Mouse (Mus musculus): ENCODE measurements around the gene Dusp7. TPM values are rescaled to one million over a fixed set of nuclear protein-coding genes. Genes with fewer than 3 reads are reported as not detected.
A peak's percentile ranks its signal among the peaks of the same experiment; 100 is the strongest.

The Dusp7 gene
- total RNA-seq (2021) = 10 to 100 TPM; 54.3 to 54.4 TPM

- DNase-seq = peak; percentile 80
- intact Hi-C loops (cut with DNase I) = loop anchor here (2.0 to 5.0 kb wide), 2 partner anchors 51 kb away; no protein-coding TSS in a partner anchor
These were observed at the start of gene Dusp7 for GRCm38 (mm10) chr9:106368112-106368717. Dusp7 (plus strand) TSS chr9:106368632.

- intact Hi-C loops (cut with DNase I) = loop anchor here (5.0 kb wide), 1 partner anchor 48 kb away; the partner anchor contains the start of gene Dusp7
- DNase-seq = no peak
These were observed 49.3 kb upstream of the Dusp7 start for GRCm38 (mm10) chr9:106319095-106319494.

GRCm38 (mm10) chr9:106322497-106322896 lies 45.9 kb upstream of the Dusp7 start:
- intact Hi-C loops (cut with DNase I) = no loop called here
- DNase-seq = no peak

- intact Hi-C loops (cut with DNase I) = no loop called here
- no peak for DNase-seq
These were observed 42.2 kb upstream of the Dusp7 start for GRCm38 (mm10) chr9:106326241-106326640.

GRCm38 (mm10) chr9:106327125-106327809 lies 41.2 kb upstream of the Dusp7 start:
- intact Hi-C loops (cut with DNase I) = no loop called here
- no peak for DNase-seq

- DNase-seq = no peak
These were observed 40.3 kb upstream of the Dusp7 start for GRCm38 (mm10) chr9:106328068-106328610.

GRCm38 (mm10) chr9:106328772-106329511 lies 39.5 kb upstream of the Dusp7 start:
- intact Hi-C loops (cut with DNase I) = no loop called here
- no peak for DNase-seq

More at GRCm38 (mm10) chr9:106328068-106328610, 40.3 kb upstream of the Dusp7 start:
- intact Hi-C loops (cut with DNase I) = no loop called here

- intact Hi-C loops (cut with DNase I) = no loop called here
- no peak for DNase-seq
These were observed 35.7 kb upstream of the Dusp7 start for GRCm38 (mm10) chr9:106332746-106333145.

- intact Hi-C loops (cut with DNase I) = no loop called here
- DNase-seq = no peak
These were observed 30.8 kb upstream of the Dusp7 start for GRCm38 (mm10) chr9:106337620-106338019.

GRCm38 (mm10) chr9:106338462-106339172 lies 29.8 kb upstream of the Dusp7 start:
- no peak for DNase-seq
- intact Hi-C loops (cut with DNase I) = no loop called here

GRCm38 (mm10) chr9:106339173-106339558 lies 29.3 kb upstream of the Dusp7 start:
- no peak for DNase-seq
- intact Hi-C loops (cut with DNase I) = no loop called here

- no peak for DNase-seq
- intact Hi-C loops (cut with DNase I) = no loop called here
These were observed 28.7 kb upstream of the Dusp7 start for GRCm38 (mm10) chr9:106339730-106340129.

GRCm38 (mm10) chr9:106340501-106341312 lies 27.7 kb upstream of the Dusp7 start:
- intact Hi-C loops (cut with DNase I) = no loop called here
- no peak for DNase-seq

GRCm38 (mm10) chr9:106341313-106341686 lies 27.1 kb upstream of the Dusp7 start:
- DNase-seq = no peak
- intact Hi-C loops (cut with DNase I) = no loop called here

GRCm38 (mm10) chr9:106342573-106342972 lies 25.9 kb upstream of the Dusp7 start:
- intact Hi-C loops (cut with DNase I) = no loop called here
- no peak for DNase-seq

- intact Hi-C loops (cut with DNase I) = no loop called here
- peak; percentile 46 for DNase-seq
These were observed 23.3 kb upstream of the Dusp7 start for GRCm38 (mm10) chr9:106345167-106345566.

- intact Hi-C loops (cut with DNase I) = no loop called here
- no peak for DNase-seq
These were observed 22.8 kb upstream of the Dusp7 start for GRCm38 (mm10) chr9:106345630-106346029.

GRCm38 (mm10) chr9:106348281-106348680 lies 20.2 kb upstream of the Dusp7 start:
- no peak for DNase-seq
- intact Hi-C loops (cut with DNase I) = no loop called here

- intact Hi-C loops (cut with DNase I) = no loop called here
- DNase-seq = peak; percentile 44
These were observed 19.4 kb upstream of the Dusp7 start for GRCm38 (mm10) chr9:106349075-106349474.

- no peak for DNase-seq
These were observed 17.3 kb upstream of the Dusp7 start for GRCm38 (mm10) chr9:106351178-106351577.

More at GRCm38 (mm10) chr9:106351178-106351577, 17.3 kb upstream of the Dusp7 start:
- intact Hi-C loops (cut with DNase I) = no loop called here

Measured in left cerebral cortex, postnatal 4 days (tissue).